Mouse (Mus musculus): ENCODE measurements around the gene Wfdc12.

The Wfdc12 gene

DNA sequence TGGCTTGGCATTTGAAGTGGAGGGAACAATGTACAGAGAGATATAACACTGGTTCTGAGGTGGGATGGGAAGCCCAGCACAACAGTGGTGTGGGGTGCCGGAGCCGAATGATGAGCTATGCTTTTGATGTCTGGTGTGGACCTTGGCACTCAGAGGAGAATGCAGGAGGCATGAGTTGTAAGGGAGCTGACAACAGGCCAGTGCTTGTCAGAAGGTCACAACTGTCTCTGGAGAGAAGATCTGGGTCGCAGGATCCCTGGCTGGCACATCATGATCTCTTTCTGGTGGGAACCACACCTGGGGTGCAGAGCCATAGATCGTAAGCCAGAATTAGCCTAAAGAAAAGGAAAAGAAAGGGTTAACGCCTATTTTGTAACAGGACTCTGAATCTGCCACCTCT is 12.6 kb downstream of the Wfdc12 start:
- no peak for DNase-seq (ENCODE audit: low read depth, low spot score)

GRCm38 (mm10) chr2:164175850-164176249 is 14.6 kb downstream of the Wfdc12 start:
- DNase-seq (ENCODE audit: low read depth, low spot score): no peak

DNA sequence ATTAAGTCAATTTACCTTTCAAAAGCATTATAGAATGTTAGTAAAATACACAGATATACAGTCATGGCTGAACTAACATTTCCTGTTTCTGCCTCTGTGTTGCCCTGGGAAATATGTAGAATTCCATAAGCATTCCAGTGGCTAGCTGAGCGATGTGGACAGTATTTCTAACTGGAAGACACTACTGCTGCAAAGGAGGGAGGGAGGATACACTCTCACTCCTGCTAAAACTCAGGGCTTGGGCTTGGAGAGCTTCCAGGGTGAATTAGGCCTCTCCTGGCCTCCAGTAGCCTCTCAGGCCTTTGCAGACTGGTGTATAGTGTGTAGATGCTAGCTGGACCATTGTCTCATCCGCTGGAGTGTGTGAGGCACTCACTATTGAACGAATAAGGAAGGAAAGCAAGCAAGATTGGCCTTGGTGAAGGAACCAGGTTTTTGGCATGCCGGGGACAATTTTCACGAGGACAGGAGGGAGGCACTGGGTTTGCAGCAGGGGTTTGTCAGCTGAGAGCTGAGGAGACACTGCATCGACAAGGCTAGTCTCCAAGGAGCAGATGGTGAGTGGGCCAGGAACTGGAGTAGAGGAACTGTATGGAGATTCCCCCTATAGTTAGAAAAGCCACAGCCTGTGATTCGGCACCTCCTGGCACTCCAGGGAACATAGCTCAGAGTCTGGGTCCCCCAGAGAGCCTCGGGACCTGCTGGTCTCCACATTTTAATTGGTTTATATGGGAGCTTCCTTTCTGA is 15.6 kb downstream of the Wfdc12 start:
- DNase-seq (ENCODE audit: low read depth, low spot score): peak; percentile 83

- no peak for DNase-seq (ENCODE audit: low read depth, low spot score)
Measured at GRCm38 (mm10) chr2:164173394-164173793, 17.0 kb downstream of the Wfdc12 start.

- no peak for DNase-seq (ENCODE audit: low read depth, low spot score)
Measured at GRCm38 (mm10) chr2:164170902-164171301, 19.5 kb downstream of the Wfdc12 start, which contains the start of gene Kcns1. TSS of gene Kcns1 (minus strand) at chr2:164171113.

DNA sequence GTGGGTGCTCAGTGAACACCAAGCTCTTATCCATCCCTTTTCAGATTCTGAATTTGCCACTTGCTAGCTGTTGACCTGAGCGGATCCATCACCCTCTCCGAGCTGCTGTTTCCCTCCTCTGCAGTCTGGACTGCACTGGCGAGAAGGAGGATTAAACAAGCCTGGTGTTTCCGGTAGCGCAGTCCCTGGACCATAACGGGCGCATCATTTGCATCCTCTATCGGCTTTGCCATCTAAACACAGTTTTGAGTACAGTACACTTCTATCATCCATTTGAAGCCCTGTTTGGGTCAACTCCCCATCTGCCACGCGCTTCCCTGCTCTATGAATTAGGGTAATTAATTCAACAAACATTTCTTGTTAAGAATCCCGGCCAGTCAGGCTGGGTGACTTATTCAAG is 20.1 kb downstream of the Wfdc12 start:
- no peak for DNase-seq (ENCODE audit: low read depth, low spot score)

DNA sequence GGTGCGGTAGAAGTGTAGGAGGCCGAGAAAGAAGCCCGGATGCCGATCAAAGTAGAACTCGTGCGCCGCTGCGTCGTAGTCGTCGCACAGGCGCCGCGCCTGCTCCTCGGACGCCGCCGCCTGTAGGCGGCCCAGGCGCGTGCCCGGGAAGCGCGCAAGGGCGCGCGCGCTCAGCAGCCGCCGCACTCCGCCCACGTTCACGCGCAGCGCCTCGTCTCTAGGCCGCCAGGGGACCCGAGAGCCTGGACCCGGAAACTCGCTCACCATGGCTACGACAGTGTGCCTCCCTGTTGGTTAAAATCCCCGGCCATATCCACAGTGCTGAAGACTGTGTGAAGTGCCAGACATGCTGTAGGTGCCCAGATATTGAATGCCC is 21.8 kb downstream of the Wfdc12 start:
- DNase-seq (ENCODE audit: low read depth, low spot score): no peak

- no peak for DNase-seq (ENCODE audit: low read depth, low spot score)
Measured at GRCm38 (mm10) chr2:164167752-164168570, 22.4 kb downstream of the Wfdc12 start.

- DNase-seq (ENCODE audit: low read depth, low spot score): no peak
Measured at GRCm38 (mm10) chr2:164164941-164165340, 25.5 kb downstream of the Wfdc12 start.

GRCm38 (mm10) chr2:164161515-164162055 is 28.8 kb downstream of the Wfdc12 start:
- DNase-seq (ENCODE audit: low read depth, low spot score): no peak

GRCm38 (mm10) chr2:164158838-164159237 is 31.6 kb downstream of the Wfdc12 start:
- no peak for DNase-seq (ENCODE audit: low read depth, low spot score)

GRCm38 (mm10) chr2:164156158-164156557 is 34.2 kb downstream of the Wfdc12 start:
- no peak for DNase-seq (ENCODE audit: low read depth, low spot score)

GRCm38 (mm10) chr2:164154007-164154406 is 36.4 kb downstream of the Wfdc12 start:
- DNase-seq (ENCODE audit: low read depth, low spot score): no peak

- DNase-seq (ENCODE audit: low read depth, low spot score): no peak
Measured at GRCm38 (mm10) chr2:164152341-164152740, 38.1 kb downstream of the Wfdc12 start.

DNA sequence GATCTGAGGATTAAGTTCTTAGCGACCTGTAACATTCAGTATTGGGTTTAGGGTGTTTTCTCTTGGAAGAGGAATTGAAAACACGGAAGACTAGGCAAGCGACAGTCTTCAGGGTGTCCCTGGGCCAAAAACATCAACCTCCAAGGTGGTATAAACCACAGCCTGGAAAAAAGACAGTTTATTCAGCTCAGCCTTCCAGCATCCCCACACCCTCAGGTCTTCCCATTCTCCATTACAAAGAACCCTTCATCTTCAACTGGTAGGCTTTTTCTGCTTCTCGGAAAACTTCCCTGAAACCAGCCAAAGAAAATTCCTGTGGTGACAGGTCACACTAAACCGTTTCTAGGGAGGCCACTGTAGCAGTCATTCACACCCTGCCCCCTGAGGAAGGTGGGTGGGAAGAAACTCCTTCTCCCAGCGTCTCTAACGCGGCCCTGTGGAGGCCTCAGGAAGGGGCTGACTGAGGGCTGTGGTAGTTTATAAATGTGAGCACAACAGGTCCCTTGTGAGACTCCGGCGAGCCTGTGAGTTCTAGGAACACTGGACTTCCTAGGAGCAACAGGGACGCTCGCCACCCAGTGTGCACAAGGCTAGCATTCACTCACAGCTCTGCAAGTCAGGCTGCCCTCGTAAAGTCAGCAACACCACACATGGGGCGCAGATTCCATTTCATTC is 40.2 kb downstream of the Wfdc12 start:
- DNase-seq (ENCODE audit: low read depth, low spot score): peak; percentile 47

DNA sequence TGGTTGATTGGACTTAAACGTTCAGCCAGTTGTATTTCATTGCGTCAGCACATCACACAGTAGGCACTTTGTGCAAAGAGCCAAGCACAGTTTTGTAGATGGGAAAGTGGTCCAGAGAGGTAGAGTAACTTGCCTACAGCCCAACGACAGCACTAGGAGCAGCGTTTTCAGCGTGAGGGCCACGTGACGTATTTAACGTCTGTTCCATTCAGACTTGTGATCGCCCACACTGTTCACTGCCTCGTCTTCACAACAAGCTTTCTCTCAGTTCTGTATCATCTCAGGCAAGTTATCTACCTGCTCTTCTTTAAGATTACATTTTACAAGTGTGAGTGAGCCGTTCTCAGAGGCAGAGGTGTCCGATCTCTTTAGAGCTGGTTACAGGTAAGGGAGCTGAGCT is 43.9 kb downstream of the Wfdc12 start:
- DNase-seq (ENCODE audit: low read depth, low spot score): no peak

DNA sequence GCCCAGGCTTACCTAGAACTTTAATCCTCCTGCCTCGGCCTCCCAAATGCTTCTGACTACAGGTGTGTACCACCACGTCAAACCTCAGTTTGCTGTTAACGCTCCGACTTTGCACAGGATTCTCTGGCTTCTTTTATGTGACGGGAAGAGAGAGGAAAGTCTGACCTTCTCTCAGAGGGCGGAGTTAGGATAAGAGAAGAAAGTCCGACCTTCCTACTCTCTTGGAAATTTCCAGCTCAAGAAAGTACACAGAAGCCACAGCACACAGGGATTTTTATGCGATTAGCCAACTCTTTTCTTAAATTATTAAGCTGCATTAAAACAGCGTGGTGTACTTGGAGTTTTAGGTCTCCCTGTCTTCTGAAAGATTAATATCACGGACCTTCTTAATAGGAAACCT is 45.9 kb downstream of the Wfdc12 start:
- DNase-seq (ENCODE audit: low read depth, low spot score): no peak

DNA sequence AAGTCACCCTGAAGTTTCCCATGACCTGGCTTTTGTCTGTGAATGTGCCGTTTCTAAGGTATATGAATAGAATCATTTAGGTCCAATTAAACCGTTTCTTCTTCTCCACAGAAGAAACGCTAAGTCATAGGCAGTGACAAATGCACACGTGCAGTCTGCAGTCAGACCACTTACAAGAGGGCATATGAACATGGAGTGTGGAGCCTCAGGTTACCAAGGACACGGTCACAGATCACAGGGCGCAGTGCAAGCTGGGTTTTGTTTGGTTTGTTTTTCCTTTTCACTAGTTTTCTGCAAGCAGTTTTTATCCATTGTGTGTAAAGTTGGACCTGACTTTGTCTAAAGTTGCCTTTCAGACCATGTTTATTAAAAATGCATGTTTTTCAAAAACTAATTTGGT is 46.4 kb downstream of the Wfdc12 start:
- DNase-seq (ENCODE audit: low read depth, low spot score): no peak

GRCm38 (mm10) chr2:164142021-164142420 is 48.4 kb downstream of the Wfdc12 start:
- DNase-seq (ENCODE audit: low read depth, low spot score): no peak
